Mouse (Mus musculus): ENCODE data around the gene Slamf9. TPM values are rescaled to one million over a fixed set of nuclear protein-coding genes. Genes with fewer than 3 reads are reported as not detected.

Slamf9 gene
- polyA plus RNA-seq, 1 experiment from 2014 or later: 0.55 TPM

GRCm38 (mm10) chr1:172455416-172455815 lies 19.7 kb upstream of the Slamf9 start:
- Histone ChIP-seq H3K4me1 (replicated peaks; ENCODE audit: control insufficient read depth, insufficient read depth, low read length) (no peaks in the 10 kb centered on the region; the same call in 1 of the 2 replicates), H3K4me3 (ENCODE audit: low read depth, low read length) (no peak overlapping the region), H3K9me3 (ENCODE audit: control insufficient read depth, low read length) (no peaks in the 10 kb centered on the region), H3K27me3 (replicated peaks; ENCODE audit: control insufficient read depth, insufficient read depth, low read length) (no peaks in the 10 kb centered on the region), H3K36me3 (ENCODE audit: control insufficient read depth, insufficient read depth, low read length) (no peaks in the 10 kb centered on the region), H3K4me2 (no peak overlapping the region), H3K9ac (ENCODE audit: low read depth, low read length) (no peak overlapping the region), H3K27ac (ENCODE audit: low read depth, low read length) (no peak overlapping the region)
- DNase-seq (ENCODE audit: low spot score) (no peak), ATAC-seq (replicated peaks; ENCODE audit: low FRiP score) (no peak)
- WGBS: 16% methylated on average over 4 of the region's 4 CpGs

GRCm38 (mm10) chr1:172456001-172456677 lies 19.0 kb upstream of the Slamf9 start:
- Histone ChIP-seq H3K9me3 (ENCODE audit: control insufficient read depth, low read length) (no peaks in the 10 kb centered on the region), H3K36me3 (ENCODE audit: control insufficient read depth, insufficient read depth, low read length) (no peaks in the 10 kb centered on the region), H3K9ac (ENCODE audit: low read depth, low read length) (no peak overlapping the region), H3K4me1 (replicated peaks; ENCODE audit: control insufficient read depth, insufficient read depth, low read length) (no peaks in the 10 kb centered on the region; the same call in 1 of the 2 replicates), H3K4me3 (ENCODE audit: low read depth, low read length) (no peak overlapping the region), H3K4me2 (no peak overlapping the region), H3K27me3 (replicated peaks; ENCODE audit: control insufficient read depth, insufficient read depth, low read length) (no peaks in the 10 kb centered on the region), H3K27ac (ENCODE audit: low read depth, low read length) (no peak overlapping the region; the same call in 1 of the 2 replicates)
- WGBS: 54% methylated on average over 7 of the region's 7 CpGs
- DNase-seq (ENCODE audit: low spot score) (no peak), ATAC-seq (replicated peaks; ENCODE audit: low FRiP score) (no peak)

GRCm38 (mm10) chr1:172457196-172457595 lies 18.0 kb upstream of the Slamf9 start:
- H3K4me1 ChIP-seq (replicated peaks; ENCODE audit: control insufficient read depth, insufficient read depth, low read length): no peaks in the 10 kb centered on the region; the same call in 1 of the 2 replicates
- no peaks in the 10 kb centered on the region for H3K9me3 ChIP-seq (ENCODE audit: control insufficient read depth, low read length)
- WGBS: 92% methylated on average over 3 of the region's 3 CpGs
- H3K4me2 ChIP-seq: no peak overlapping the region
- no peak overlapping the region for H3K4me3 ChIP-seq (ENCODE audit: low read depth, low read length)
- DNase-seq (ENCODE audit: low spot score): no peak
- no peak for ATAC-seq (replicated peaks; ENCODE audit: low FRiP score)
- H3K9ac ChIP-seq (ENCODE audit: low read depth, low read length): no peak overlapping the region
- no peaks in the 10 kb centered on the region for H3K27me3 ChIP-seq (replicated peaks; ENCODE audit: control insufficient read depth, insufficient read depth, low read length)
- no peaks in the 10 kb centered on the region for H3K36me3 ChIP-seq (ENCODE audit: control insufficient read depth, insufficient read depth, low read length)
- no peak overlapping the region for H3K27ac ChIP-seq (ENCODE audit: low read depth, low read length)

- no peak for ATAC-seq (replicated peaks; ENCODE audit: low FRiP score)
- DNase-seq (ENCODE audit: low spot score): no peak
- Histone ChIP-seq H3K36me3 (ENCODE audit: control insufficient read depth, insufficient read depth, low read length) (no peaks in the 10 kb centered on the region), H3K4me2 (no peak overlapping the region), H3K9me3 (ENCODE audit: control insufficient read depth, low read length) (no peaks in the 10 kb centered on the region), H3K27me3 (replicated peaks; ENCODE audit: control insufficient read depth, insufficient read depth, low read length) (no peaks in the 10 kb centered on the region), H3K27ac (ENCODE audit: low read depth, low read length) (no peak overlapping the region), H3K4me1 (replicated peaks; ENCODE audit: control insufficient read depth, insufficient read depth, low read length) (no peaks in the 10 kb centered on the region; the same call in 1 of the 2 replicates), H3K4me3 (ENCODE audit: low read depth, low read length) (no peak overlapping the region), H3K9ac (ENCODE audit: low read depth, low read length) (no peak overlapping the region)
- 70% methylated on average over 3 of the region's 3 CpGs for WGBS
Measured at GRCm38 (mm10) chr1:172458041-172458440, 17.1 kb upstream of the Slamf9 start.

GRCm38 (mm10) chr1:172461602-172462001 lies 13.6 kb upstream of the Slamf9 start:
- Histone ChIP-seq H3K4me1 (replicated peaks; ENCODE audit: control insufficient read depth, insufficient read depth, low read length) (peaks cover 7% of the 10 kb centered on the region; the same call in 1 of the 2 replicates), H3K4me2 (no peak overlapping the region), H3K4me3 (ENCODE audit: low read depth, low read length) (no peak overlapping the region), H3K36me3 (ENCODE audit: control insufficient read depth, insufficient read depth, low read length) (no peaks in the 10 kb centered on the region), H3K9me3 (ENCODE audit: control insufficient read depth, low read length) (no peaks in the 10 kb centered on the region), H3K27ac (ENCODE audit: low read depth, low read length) (no peak overlapping the region), H3K9ac (ENCODE audit: low read depth, low read length) (no peak overlapping the region), H3K27me3 (replicated peaks; ENCODE audit: control insufficient read depth, insufficient read depth, low read length) (no peaks in the 10 kb centered on the region)
- 59% methylated on average over 2 of the region's 2 CpGs for WGBS
- ATAC-seq (replicated peaks; ENCODE audit: low FRiP score) (no peak), DNase-seq (ENCODE audit: low spot score) (no peak)

- peaks cover 7% of the 10 kb centered on the region; the same call in 1 of the 2 replicates for H3K4me1 ChIP-seq (replicated peaks; ENCODE audit: control insufficient read depth, insufficient read depth, low read length)
- no peaks in the 10 kb centered on the region for H3K36me3 ChIP-seq (ENCODE audit: control insufficient read depth, insufficient read depth, low read length)
- H3K4me3 ChIP-seq (ENCODE audit: low read depth, low read length): no peak overlapping the region
- no peak overlapping the region for H3K4me2 ChIP-seq
- DNase-seq (ENCODE audit: low spot score): no peak
- H3K9ac ChIP-seq (ENCODE audit: low read depth, low read length): no peak overlapping the region
- no peaks in the 10 kb centered on the region for H3K9me3 ChIP-seq (ENCODE audit: control insufficient read depth, low read length)
- H3K27me3 ChIP-seq (replicated peaks; ENCODE audit: control insufficient read depth, insufficient read depth, low read length): no peaks in the 10 kb centered on the region
- no peak for ATAC-seq (replicated peaks; ENCODE audit: low FRiP score)
- H3K27ac ChIP-seq (ENCODE audit: low read depth, low read length): no peak overlapping the region
- 65% methylated on average over 3 of the region's 3 CpGs for WGBS
Measured at GRCm38 (mm10) chr1:172462534-172462933, 12.6 kb upstream of the Slamf9 start.

- H3K4me2 ChIP-seq: no peak overlapping the region
- no peak overlapping the region for H3K9ac ChIP-seq (ENCODE audit: low read depth, low read length)
- no peaks in the 10 kb centered on the region for H3K27me3 ChIP-seq (replicated peaks; ENCODE audit: control insufficient read depth, insufficient read depth, low read length)
- H3K27ac ChIP-seq (ENCODE audit: low read depth, low read length): no peak overlapping the region
- no peaks in the 10 kb centered on the region for H3K36me3 ChIP-seq (ENCODE audit: control insufficient read depth, insufficient read depth, low read length)
- DNase-seq (ENCODE audit: low spot score): no peak
- WGBS: 51% methylated on average over 16 of the region's 16 CpGs
- H3K9me3 ChIP-seq (ENCODE audit: control insufficient read depth, low read length): no peaks in the 10 kb centered on the region
- ATAC-seq (replicated peaks; ENCODE audit: low FRiP score): no peak
- no peak overlapping the region for H3K4me3 ChIP-seq (ENCODE audit: low read depth, low read length)
- peaks cover 7% of the 10 kb centered on the region; the same call in 1 of the 2 replicates for H3K4me1 ChIP-seq (replicated peaks; ENCODE audit: control insufficient read depth, insufficient read depth, low read length)
Measured at GRCm38 (mm10) chr1:172463387-172464333, 11.5 kb upstream of the Slamf9 start.

GRCm38 (mm10) chr1:172468301-172468877 lies 6.8 kb upstream of the Slamf9 start:
- H3K9ac ChIP-seq (ENCODE audit: low read depth, low read length): no peak overlapping the region
- ATAC-seq (replicated peaks; ENCODE audit: low FRiP score) (no peak), DNase-seq (ENCODE audit: low spot score) (no peak)
- H3K36me3 ChIP-seq (ENCODE audit: control insufficient read depth, insufficient read depth, low read length): no peaks in the 10 kb centered on the region
- H3K4me2 ChIP-seq: no peak overlapping the region
- 83% methylated on average over 11 of the region's 11 CpGs for WGBS
- no peaks in the 10 kb centered on the region for H3K9me3 ChIP-seq (ENCODE audit: control insufficient read depth, low read length)
- H3K4me3 ChIP-seq (ENCODE audit: low read depth, low read length): no peak overlapping the region
- H3K4me1 ChIP-seq (replicated peaks; ENCODE audit: control insufficient read depth, insufficient read depth, low read length): peaks cover 12% of the 10 kb centered on the region; the same call in 1 of the 2 replicates
- H3K27me3 ChIP-seq (replicated peaks; ENCODE audit: control insufficient read depth, insufficient read depth, low read length): no peaks in the 10 kb centered on the region
- H3K27ac ChIP-seq (ENCODE audit: low read depth, low read length): no peak overlapping the region

Measured in liver, embryonic 11.5 days (tissue).